Mouse (Mus musculus) lung, postnatal 0 days (tissue): Measurements from ENCODE around the gene Boll. TPM values are rescaled to one million over a fixed set of nuclear protein-coding genes. Genes with fewer than 3 reads are reported as not detected.

ENCODE experiments used
- ATAC-seq: fragments of 200-750 bp; cut with Nextera tagmentation; 2 replicates; pipeline ENCODE4 v1.8.0; 2017; ENCODE audit warnings: moderate library complexity
- DNase-seq: peaks from one replicate; pipeline ENCODE4 v3.0.0-alpha.2; 2016; ENCODE audit warnings: low spot score
- H3K27ac ChIP-seq: fragments of 300-500 bp; sonication (generic); 2 replicates; pipeline ENCODE4 v1.5.1; 2014; ENCODE audit warnings: antibody characterized with exemption, mild to moderate bottlenecking, low read length, mixed read lengths
- H3K27me3 ChIP-seq: fragments of 300-500 bp; sonication (generic); replicated peaks from 2 replicates; pipeline ENCODE4 v1.6.1; 2014; ENCODE audit warnings: low read length, mixed read lengths; ENCODE audit not compliant: insufficient read depth
- H3K36me3 ChIP-seq: fragments of 300-500 bp; sonication (generic); 2 replicates; pipeline ENCODE4 v1.6.1; 2014; ENCODE audit warnings: low read length, mixed read lengths; ENCODE audit not compliant: insufficient read depth
- H3K4me1 ChIP-seq: fragments of 300-500 bp; sonication (generic); 2 replicates; pipeline ENCODE4 v1.6.1; 2014; ENCODE audit warnings: antibody characterized with exemption, low read depth, low read length, mixed read lengths; ENCODE audit not compliant: insufficient read depth
- H3K4me2 ChIP-seq: fragments of 300-500 bp; sonication (generic); replicated peaks from 2 replicates; pipeline ENCODE4 v1.6.1; 2014; ENCODE audit warnings: low read depth, mild to moderate bottlenecking, low read length, moderate library complexity, mixed read lengths
- H3K4me3 ChIP-seq: fragments of 300-500 bp; sonication (generic); 2 replicates; pipeline ENCODE4 v1.5.1; 2014; ENCODE audit warnings: low read depth, low read length
- H3K9ac ChIP-seq: fragments of 300-500 bp; sonication (generic); replicated peaks from 2 replicates; pipeline ENCODE4 v1.6.1; 2014; ENCODE audit warnings: low read depth, mild to moderate bottlenecking
- H3K9me3 ChIP-seq: fragments of 300-500 bp; sonication (generic); 2 replicates; pipeline ENCODE4 v1.6.1; 2016; ENCODE audit warnings: low read length, mixed read lengths
- CTCF ChIP-seq: IDR thresholded peaks from 2 replicates; pipeline ENCODE4 v1.5.1; 2016; ENCODE audit warnings: antibody characterized with exemption, mild to moderate bottlenecking
- EP300 ChIP-seq: IDR thresholded peaks from 2 replicates; pipeline ENCODE4 v1.6.1; 2016; ENCODE audit warnings: antibody characterized with exemption, mild to moderate bottlenecking, control low read depth
- WGBS: fragments of 180-500 bp; shearing (Covaris S2); extraction: QIAGEN DNeasy Blood & Tissue Kit; methylation state at CpG from one replicate; pipeline ENCODE4 v1.1.7; 2014; 5-methylcytosine and 5-hydroxymethylcytosine counted together
- polyA plus RNA-seq: library from polyadenylated mRNA; unstranded; fragments of >200 nt; fragmentation: Nextera tagmentation; extraction: Ambion mirVana; gene quantifications from 2 replicates; pipeline ENCODE4 v1.2.1, GENCODE M21; 2015

Gene Boll
- polyA plus RNA-seq, 1 experiment from 2014 or later = 0.36 TPM

- Histone ChIP-seq H3K27ac (no peak overlapping the region), H3K36me3 (no peaks in the 10 kb centered on the region), H3K9me3 (no peaks in the 10 kb centered on the region), H3K4me3 (no peak overlapping the region), H3K27me3 (no peaks in the 10 kb centered on the region), H3K9ac (no peak overlapping the region), H3K4me1 (peaks cover 9% of the 10 kb centered on the region; the same call in 1 of the 2 replicates), H3K4me2 (peak overlapping the region; percentile 56)
- DNase-seq (no peak), ATAC-seq (no peak)
- 77% methylated on average over 11 of the region's 11 CpGs for WGBS
- no peak for TF ChIP-seq EP300
- no peak for TF ChIP-seq CTCF
Observed at GRCm38 (mm10) chr1:55224111-55224510, 139.2 kb downstream of the Boll start.

- H3K9ac ChIP-seq = no peak overlapping the region
- ATAC-seq = no peak
- no peaks in the 10 kb centered on the region for H3K36me3 ChIP-seq
- no peaks in the 10 kb centered on the region for H3K9me3 ChIP-seq
- H3K4me3 ChIP-seq = no peak overlapping the region
- no peaks in the 10 kb centered on the region for H3K27me3 ChIP-seq
- no peak overlapping the region for H3K4me2 ChIP-seq
- DNase-seq = no peak
- H3K4me1 ChIP-seq = peaks cover 9% of the 10 kb centered on the region; the same call in 1 of the 2 replicates
- H3K27ac ChIP-seq = no peak overlapping the region
- WGBS = 87% methylated on average over 7 of the region's 7 CpGs
- TF ChIP-seq CTCF (no peak), EP300 (no peak)
Observed at GRCm38 (mm10) chr1:55223026-55223425, 140.2 kb downstream of the Boll start.

GRCm38 (mm10) chr1:55221352-55221751, 141.9 kb downstream of the Boll start:
- no peaks in the 10 kb centered on the region for H3K36me3 ChIP-seq
- WGBS = 52% methylated on average over 4 of the region's 4 CpGs
- no peak overlapping the region for H3K27ac ChIP-seq
- DNase-seq (peak; percentile 61), ATAC-seq (0 out of 2 replicates have a peak, but pooled peaks have one; percentile 18)
- TF ChIP-seq CTCF (no peak), EP300 (no peak)
- no peaks in the 10 kb centered on the region for H3K27me3 ChIP-seq
- H3K4me1 ChIP-seq = peaks cover 9% of the 10 kb centered on the region; the same call in 1 of the 2 replicates
- no peak overlapping the region for H3K4me3 ChIP-seq
- H3K9me3 ChIP-seq = no peaks in the 10 kb centered on the region
- 0 out of 2 replicates have a peak overlapping the region, but pooled peaks have one; percentile 9 for H3K4me2 ChIP-seq
- no peak overlapping the region for H3K9ac ChIP-seq

- Histone ChIP-seq H3K9ac (no peak overlapping the region), H3K27ac (peak overlapping the region; percentile 47; the same call in 1 of the 2 replicates), H3K27me3 (no peaks in the 10 kb centered on the region), H3K9me3 (no peaks in the 10 kb centered on the region), H3K4me2 (no peak overlapping the region), H3K4me3 (no peak overlapping the region), H3K4me1 (peaks cover 5% of the 10 kb centered on the region; the same call in 1 of the 2 replicates), H3K36me3 (no peaks in the 10 kb centered on the region)
- peak; percentile 84 for ATAC-seq
- no peak for TF ChIP-seq EP300
- no peak for TF ChIP-seq CTCF
- 42% methylated on average over 2 of the region's 2 CpGs for WGBS
- peak; percentile 88 for DNase-seq
Observed at GRCm38 (mm10) chr1:55217191-55217590, 146.1 kb downstream of the Boll start.

- no peak overlapping the region for H3K9ac ChIP-seq
- H3K36me3 ChIP-seq = no peaks in the 10 kb centered on the region
- H3K4me1 ChIP-seq = peaks cover 3% of the 10 kb centered on the region; the same call in 1 of the 2 replicates
- no peaks in the 10 kb centered on the region for H3K27me3 ChIP-seq
- no peak overlapping the region for H3K4me3 ChIP-seq
- H3K9me3 ChIP-seq = no peaks in the 10 kb centered on the region
- 48% methylated on average over 11 of the region's 11 CpGs for WGBS
- no peak overlapping the region for H3K27ac ChIP-seq
- no peak overlapping the region for H3K4me2 ChIP-seq
- no peak for TF ChIP-seq CTCF
- TF ChIP-seq EP300 = no peak
- ATAC-seq (peak; percentile 26; the same call in 1 of the 2 replicates), DNase-seq (peak; percentile 53)
Observed at GRCm38 (mm10) chr1:55215185-55215813, 148.0 kb downstream of the Boll start.

DNA sequence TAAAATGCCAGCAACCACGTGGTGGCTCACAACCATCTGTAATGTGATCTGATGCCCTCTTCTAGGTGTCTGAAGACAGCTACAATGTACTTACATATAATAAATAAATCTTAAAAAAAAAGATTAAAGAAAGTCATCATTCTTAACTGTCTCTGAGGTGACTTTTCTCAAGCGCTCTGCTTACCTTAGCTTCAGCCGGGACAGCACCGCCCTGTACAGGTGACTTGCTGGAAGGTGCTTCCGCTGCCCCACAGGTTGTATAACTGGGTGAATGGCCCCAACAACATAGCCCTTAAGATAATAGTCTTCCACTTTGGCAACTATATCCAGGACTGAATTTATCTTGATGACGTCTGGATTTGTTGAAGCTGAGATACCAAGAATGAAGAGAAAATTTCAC, 149.3 kb downstream of the Boll start:
- Histone ChIP-seq H3K4me1 (peaks cover 3% of the 10 kb centered on the region; the same call in 1 of the 2 replicates), H3K4me2 (no peak overlapping the region), H3K27me3 (no peaks in the 10 kb centered on the region), H3K4me3 (no peak overlapping the region), H3K9ac (no peak overlapping the region), H3K27ac (no peak overlapping the region), H3K36me3 (no peaks in the 10 kb centered on the region), H3K9me3 (no peaks in the 10 kb centered on the region)
- TF ChIP-seq CTCF (no peak), EP300 (no peak)
- DNase-seq (no peak), ATAC-seq (no peak)
- 59% methylated on average over 6 of the region's 6 CpGs for WGBS
